Mouse (Mus musculus) liver, embryonic 15.5 days (tissue): Measurements from ENCODE around the gene Anapc2. TPM values are rescaled to one million over a fixed set of nuclear protein-coding genes. Genes with fewer than 3 reads are reported as not detected.
A peak's percentile ranks its signal among the peaks of the same experiment; 100 is the strongest.
"Not testable (repeated sequence)": the region's sequence is repeated elsewhere in the genome, so short reads cannot be mapped to it uniquely, and the experiment has no call there.

ENCODE experiments used
- ATAC-seq: fragments of 200-750 bp; cut with Nextera tagmentation; 2 replicates; pipeline ENCODE4 v1.8.0; 2017; ENCODE audit warnings: moderate number of reproducible peaks, mild to moderate bottlenecking, moderate library complexity; ENCODE audit not compliant: insufficient read depth
- H3K27ac ChIP-seq: fragments of 300-500 bp; sonication (generic); replicated peaks from 2 replicates; pipeline ENCODE4 v1.5.1; 2015; ENCODE audit warnings: mild to moderate bottlenecking, inconsistent platforms
- H3K27me3 ChIP-seq: fragments of 300-500 bp; sonication (generic); 2 replicates; pipeline ENCODE4 v1.6.1; 2015; ENCODE audit warnings: mild to moderate bottlenecking, inconsistent platforms
- H3K36me3 ChIP-seq: fragments of 300-500 bp; sonication (generic); replicated peaks from 2 replicates; pipeline ENCODE4 v1.6.1; 2015; ENCODE audit warnings: moderate library complexity, mild to moderate bottlenecking, inconsistent platforms
- H3K4me1 ChIP-seq: fragments of 300-500 bp; sonication (generic); replicated peaks from 2 replicates; pipeline ENCODE4 v1.6.1; 2015; ENCODE audit warnings: inconsistent platforms
- H3K4me2 ChIP-seq: fragments of 300-500 bp; sonication (generic); 2 replicates; pipeline ENCODE4 v1.6.1; 2015; ENCODE audit warnings: moderate library complexity, mild to moderate bottlenecking, inconsistent platforms
- H3K4me3 ChIP-seq: fragments of 300-500 bp; sonication (generic); replicated peaks from 2 replicates; pipeline ENCODE4 v1.5.1; 2015; ENCODE audit warnings: mild to moderate bottlenecking, inconsistent platforms
- H3K9ac ChIP-seq: fragments of 300-500 bp; sonication (generic); 2 replicates; pipeline ENCODE4 v1.6.1; 2015; ENCODE audit warnings: moderate library complexity, mild to moderate bottlenecking, inconsistent platforms
- H3K9me3 ChIP-seq: fragments of 300-500 bp; sonication (generic); replicated peaks from 2 replicates; pipeline ENCODE4 v1.6.1; 2016; ENCODE audit warnings: inconsistent platforms
- WGBS: fragments of 180-500 bp; shearing (Covaris S2); methylation state at CpG from one replicate; pipeline ENCODE4 v1.1.7; 2015; ENCODE audit warnings: mixed read lengths; ENCODE audit not compliant: insufficient replicate concordance; 5-methylcytosine and 5-hydroxymethylcytosine counted together
- polyA plus RNA-seq: library from polyadenylated mRNA; unstranded; fragments of >200 nt; fragmentation: Nextera tagmentation; extraction: Ambion mirVana; gene quantifications from 2 replicates; pipeline ENCODE4 v1.2.1, GENCODE M21; 2015

Anapc2 gene
- polyA plus RNA-seq, 1 experiment from 2014 or later: 41.7 TPM

- no peak for ATAC-seq
- Histone ChIP-seq H3K27ac (no peak overlapping the region), H3K9ac (no peak overlapping the region), H3K27me3 (peaks cover 52% of the 10 kb centered on the region), H3K4me2 (peak overlapping the region; percentile 79), H3K4me3 (peak overlapping the region; percentile 54), H3K9me3 (no peaks in the 10 kb centered on the region), H3K4me1 (peaks cover 29% of the 10 kb centered on the region), H3K36me3 (peaks cover 2% of the 10 kb centered on the region; the same call in 1 of the 2 replicates)
- WGBS: 8% methylated on average over 6 of the region's 6 CpGs
These were observed 30.9 kb upstream of the Anapc2 start for GRCm38 (mm10) chr2:25241438-25241775.

- Histone ChIP-seq H3K4me3 (peak within 1 kb of the TSS; percentile 54), H3K27me3 (peaks cover 48% of the 10 kb centered on the region), H3K9me3 (no peaks in the 10 kb centered on the region), H3K4me1 (peaks cover 26% of the 10 kb centered on the region), H3K27ac (no peak within 1 kb of the TSS), H3K4me2 (peak within 1 kb of the TSS; percentile 79), H3K9ac (no peak within 1 kb of the TSS), H3K36me3 (peaks cover 8% of the 10 kb centered on the region; the same call in 1 of the 2 replicates)
- no peak for ATAC-seq
- WGBS: 0% methylated on average over 51 of the region's 59 CpGs
These were observed 30.2 kb upstream of the Anapc2 start, which contains the start of the genes Rnf208 and Cysrt1 for GRCm38 (mm10) chr2:25242101-25242506. Rnf208 (plus strand) TSS chr2:25242255. Cysrt1 (minus strand) TSS chr2:25242452.

- H3K36me3 ChIP-seq: peaks cover 13% of the 10 kb centered on the region
- no peak overlapping the region for H3K4me3 ChIP-seq
- peaks cover 46% of the 10 kb centered on the region for H3K27me3 ChIP-seq
- H3K9me3 ChIP-seq: no peaks in the 10 kb centered on the region
- no peak overlapping the region for H3K4me2 ChIP-seq
- ATAC-seq: no peak
- H3K4me1 ChIP-seq: peaks cover 26% of the 10 kb centered on the region
- H3K27ac ChIP-seq: no peak overlapping the region
- H3K9ac ChIP-seq: no peak overlapping the region
- whole genome bisulfite sequencing: 68% methylated on average over 8 of the region's 8 CpGs
These were observed 28.9 kb upstream of the Anapc2 start for GRCm38 (mm10) chr2:25243342-25243741.

GRCm38 (mm10) chr2:25244144-25244543 is 28.1 kb upstream of the Anapc2 start:
- H3K4me2 ChIP-seq: no peak overlapping the region
- H3K27ac ChIP-seq: no peak overlapping the region
- 82% methylated on average over 4 of the region's 4 CpGs for WGBS
- H3K27me3 ChIP-seq: peaks cover 42% of the 10 kb centered on the region
- H3K4me1 ChIP-seq: peaks cover 26% of the 10 kb centered on the region
- H3K36me3 ChIP-seq: peaks cover 21% of the 10 kb centered on the region
- no peak overlapping the region for H3K4me3 ChIP-seq
- no peaks in the 10 kb centered on the region for H3K9me3 ChIP-seq
- no peak overlapping the region for H3K9ac ChIP-seq
- no peak for ATAC-seq

- H3K36me3 ChIP-seq: peaks cover 44% of the 10 kb centered on the region
- WGBS: 76% methylated on average over 10 of the region's 10 CpGs
- ATAC-seq: no peak
- no peaks in the 10 kb centered on the region for H3K9me3 ChIP-seq
- peaks cover 14% of the 10 kb centered on the region for H3K4me1 ChIP-seq
- no peak within 1 kb of the TSS for H3K27ac ChIP-seq
- peaks cover 29% of the 10 kb centered on the region for H3K27me3 ChIP-seq
- no peak within 1 kb of the TSS for H3K4me2 ChIP-seq
- no peak within 1 kb of the TSS for H3K4me3 ChIP-seq
- H3K9ac ChIP-seq: no peak within 1 kb of the TSS
These were observed 25.9 kb upstream of the Anapc2 start, which contains the start of gene AL732309.1 for GRCm38 (mm10) chr2:25246183-25247072. AL732309.1 (minus strand) TSS chr2:25246863.

GRCm38 (mm10) chr2:25252331-25252730 is 19.9 kb upstream of the Anapc2 start:
- Histone ChIP-seq H3K9me3 (no peaks in the 10 kb centered on the region), H3K27ac (no peak overlapping the region), H3K27me3 (no peaks in the 10 kb centered on the region), H3K9ac (no peak overlapping the region), H3K4me1 (peaks cover 25% of the 10 kb centered on the region), H3K4me3 (no peak overlapping the region), H3K36me3 (peaks cover 54% of the 10 kb centered on the region), H3K4me2 (no peak overlapping the region)
- ATAC-seq: no peak
- WGBS: 74% methylated on average over 1 of the region's 1 CpGs

- Histone ChIP-seq H3K9me3 (no peaks in the 10 kb centered on the region), H3K4me2 (peak within 1 kb of the TSS; percentile 93), H3K27ac (peak within 1 kb of the TSS; percentile 83), H3K4me1 (peaks cover 25% of the 10 kb centered on the region), H3K36me3 (peaks cover 29% of the 10 kb centered on the region), H3K27me3 (no peaks in the 10 kb centered on the region), H3K4me3 (peak within 1 kb of the TSS; percentile 90), H3K9ac (peak within 1 kb of the TSS; percentile 84)
- WGBS: 0% methylated on average over 39 of the region's 39 CpGs
- ATAC-seq: peak; percentile 82
These were observed 16.9 kb upstream of the Anapc2 start, which contains the start of gene Tmem203 for GRCm38 (mm10) chr2:25255284-25255779. Tmem203 (plus strand) TSS chr2:25255439.

GRCm38 (mm10) chr2:25256443-25257109 is 15.7 kb upstream of the Anapc2 start:
- Histone ChIP-seq H3K27ac (peak overlapping the region; percentile 83; the same call in 1 of the 2 replicates), H3K4me1 (peaks cover 29% of the 10 kb centered on the region), H3K4me2 (peak overlapping the region; percentile 93), H3K9ac (peak overlapping the region; percentile 84), H3K36me3 (peaks cover 17% of the 10 kb centered on the region), H3K4me3 (peak overlapping the region; percentile 90)
- not testable (repeated sequence) for H3K27me3 ChIP-seq, H3K9me3 ChIP-seq, ATAC-seq
- 32% methylated on average over 12 of the region's 12 CpGs for WGBS

- not testable (repeated sequence) for H3K9me3 ChIP-seq, ATAC-seq, H3K4me2 ChIP-seq, H3K4me3 ChIP-seq, H3K27me3 ChIP-seq, H3K9ac ChIP-seq, H3K27ac ChIP-seq
- Histone ChIP-seq H3K4me1 (peaks cover 35% of the 10 kb centered on the region), H3K36me3 (peaks cover 12% of the 10 kb centered on the region; the same call in 1 of the 2 replicates)
- WGBS: 70% methylated on average over 5 of the region's 5 CpGs
These were observed 15.0 kb upstream of the Anapc2 start for GRCm38 (mm10) chr2:25257250-25257649.

GRCm38 (mm10) chr2:25258887-25259286 is 13.4 kb upstream of the Anapc2 start:
- H3K36me3 ChIP-seq: no peaks in the 10 kb centered on the region
- 33% methylated on average over 2 of the region's 2 CpGs for WGBS
- no peak overlapping the region for H3K27ac ChIP-seq
- 0 out of 2 replicates have a peak, but pooled peaks cover 2% of the 10 kb centered on the region for H3K27me3 ChIP-seq
- peaks cover 49% of the 10 kb centered on the region for H3K4me1 ChIP-seq
- H3K9ac ChIP-seq: no peak overlapping the region
- H3K4me3 ChIP-seq: no peak overlapping the region
- H3K4me2 ChIP-seq: no peak overlapping the region
- no peaks in the 10 kb centered on the region for H3K9me3 ChIP-seq
- no peak for ATAC-seq

- Histone ChIP-seq H3K9ac (peak overlapping the region; percentile 28), H3K27ac (peak overlapping the region; percentile 21), H3K9me3 (no peaks in the 10 kb centered on the region), H3K36me3 (no peaks in the 10 kb centered on the region), H3K4me2 (peak overlapping the region; percentile 100), H3K4me3 (peak overlapping the region; percentile 87), H3K27me3 (0 out of 2 replicates have a peak, but pooled peaks cover 3% of the 10 kb centered on the region), H3K4me1 (peaks cover 57% of the 10 kb centered on the region)
- 38% methylated on average over 12 of the region's 12 CpGs for WGBS
- ATAC-seq: peak; percentile 2
These were observed 10.4 kb upstream of the Anapc2 start for GRCm38 (mm10) chr2:25261870-25262269.
